Mouse (Mus musculus) heart, postnatal 0 days (tissue): ENCODE data around the gene Unc5cl. TPM values are rescaled to one million over a fixed set of nuclear protein-coding genes. Genes with fewer than 3 reads are reported as not detected.
A peak's percentile ranks its signal among the peaks of the same experiment; 100 is the strongest.

ENCODE experiments used
- ATAC-seq: fragments of 200-750 bp; cut with Nextera tagmentation; 2 replicates; pipeline ENCODE4 v1.8.0; 2017; ENCODE audit warnings: low read depth, moderate number of reproducible peaks, moderate library complexity; ENCODE audit not compliant: insufficient read depth
- DNase-seq: peaks from one replicate; pipeline ENCODE4 v3.0.0-alpha.2; 2016; ENCODE audit warnings: low spot score
- H3K27ac ChIP-seq: fragments of 300-500 bp; sonication (generic); 2 replicates; pipeline ENCODE4 v1.5.1; 2014; ENCODE audit warnings: low read depth, mild to moderate bottlenecking
- H3K27me3 ChIP-seq: fragments of 300-500 bp; sonication (generic); 2 replicates; pipeline ENCODE4 v1.6.1; 2014; ENCODE audit warnings: low read length, mixed read lengths; ENCODE audit not compliant: control insufficient read depth, insufficient read depth
- H3K36me3 ChIP-seq: fragments of 300-500 bp; sonication (generic); replicated peaks from 2 replicates; pipeline ENCODE4 v1.6.1; 2014; ENCODE audit warnings: low read length, mixed read lengths; ENCODE audit not compliant: control insufficient read depth, insufficient read depth
- H3K4me1 ChIP-seq: fragments of 300-500 bp; sonication (generic); 2 replicates; pipeline ENCODE4 v1.6.1; 2014; ENCODE audit warnings: antibody characterized with exemption; ENCODE audit not compliant: control insufficient read depth, insufficient read depth
- H3K4me2 ChIP-seq: fragments of 300-500 bp; sonication (generic); 2 replicates; pipeline ENCODE4 v1.6.1; 2014; ENCODE audit warnings: low read depth, mild to moderate bottlenecking, low read length, moderate library complexity
- H3K4me3 ChIP-seq: fragments of 300-500 bp; sonication (generic); 2 replicates; pipeline ENCODE4 v1.5.1; 2014; ENCODE audit warnings: low read depth, low read length
- H3K9ac ChIP-seq: fragments of 300-500 bp; sonication (generic); replicated peaks from 2 replicates; pipeline ENCODE4 v1.6.1; 2014; ENCODE audit warnings: low read depth, low read length, mixed read lengths
- H3K9me3 ChIP-seq: fragments of 300-500 bp; sonication (generic); replicated peaks from 2 replicates; pipeline ENCODE4 v1.6.1; 2016; ENCODE audit warnings: low read length; ENCODE audit not compliant: control insufficient read depth
- CTCF ChIP-seq: IDR thresholded peaks from 2 replicates; pipeline ENCODE4 v1.5.1; 2016; ENCODE audit warnings: antibody characterized with exemption, control low read depth, low read depth
- EP300 ChIP-seq: IDR thresholded peaks from 2 replicates; pipeline ENCODE4 v1.6.1; 2016; ENCODE audit warnings: antibody characterized with exemption, low read depth
- WGBS: fragments of 180-500 bp; shearing (Covaris S2); extraction: QIAGEN DNeasy Blood & Tissue Kit; methylation state at CpG from one replicate; pipeline ENCODE4 v1.1.7; 2014; 5-methylcytosine and 5-hydroxymethylcytosine counted together
- polyA plus RNA-seq: library from polyadenylated mRNA; unstranded; fragments of >200 nt; fragmentation: Nextera tagmentation; extraction: Ambion mirVana; gene quantifications from 2 replicates; pipeline ENCODE4 v1.2.1, GENCODE M21; 2015
- total RNA-seq: library from RNA; depleted of rRNA; stranded (reverse); fragments of >200 nt; gene quantifications from 2 replicates; pipeline ENCODE4 v1.2.3, GENCODE M21; 2014; ENCODE audit warnings: low replicate concordance

The Unc5cl gene
- total and polyA plus RNA-seq, 2 experiments from 2014 or later, result not detected

- no peak overlapping the region; the same call in 1 of the 2 replicates for H3K4me3 ChIP-seq
- TF ChIP-seq CTCF, result no peak
- TF ChIP-seq EP300, result peak; percentile 42; the same call in 1 of the 2 replicates
- H3K27ac ChIP-seq, result peak overlapping the region; percentile 86
- peak overlapping the region; percentile 45 for H3K4me2 ChIP-seq
- H3K9me3 ChIP-seq, result no peaks in the 10 kb centered on the region
- DNase-seq (peak; percentile 52), ATAC-seq (peak; percentile 58; the same call in 1 of the 2 replicates)
- H3K27me3 ChIP-seq, result no peaks in the 10 kb centered on the region
- peak overlapping the region; percentile 38 for H3K9ac ChIP-seq
- peaks cover 57% of the 10 kb centered on the region for H3K4me1 ChIP-seq
- H3K36me3 ChIP-seq, result peaks cover 27% of the 10 kb centered on the region
- WGBS, result 29% methylated on average over 13 of the region's 13 CpGs
These were observed 27.5 kb upstream of the Unc5cl start for GRCm38 (mm10) chr17:48426991-48427750.

- ATAC-seq, result no peak
- Histone ChIP-seq H3K9ac (no peak overlapping the region), H3K27ac (peak overlapping the region; percentile 86), H3K36me3 (peaks cover 19% of the 10 kb centered on the region), H3K4me3 (no peak overlapping the region), H3K27me3 (no peaks in the 10 kb centered on the region), H3K4me2 (peak overlapping the region; percentile 60; the same call in 1 of the 2 replicates), H3K4me1 (peaks cover 61% of the 10 kb centered on the region), H3K9me3 (no peaks in the 10 kb centered on the region)
- no peak for TF ChIP-seq CTCF
- TF ChIP-seq EP300, result no peak
- 43% methylated on average over 11 of the region's 11 CpGs for WGBS
- DNase-seq, result no peak
These were observed 26.7 kb upstream of the Unc5cl start for GRCm38 (mm10) chr17:48427852-48428530.

GRCm38 (mm10) chr17:48430394-48430793 is 24.3 kb upstream of the Unc5cl start:
- H3K4me2 ChIP-seq, result peak overlapping the region; percentile 60
- H3K27ac ChIP-seq, result peak overlapping the region; percentile 98
- H3K4me1 ChIP-seq, result peaks cover 56% of the 10 kb centered on the region
- no peaks in the 10 kb centered on the region for H3K9me3 ChIP-seq
- ATAC-seq (peak; percentile 52), DNase-seq (peak; percentile 83)
- H3K9ac ChIP-seq, result peak overlapping the region; percentile 79
- H3K4me3 ChIP-seq, result peak overlapping the region; percentile 51
- H3K36me3 ChIP-seq, result no peaks in the 10 kb centered on the region
- 8% methylated on average over 5 of the region's 5 CpGs for WGBS
- H3K27me3 ChIP-seq, result no peaks in the 10 kb centered on the region
- TF ChIP-seq CTCF, result no peak
- no peak for TF ChIP-seq EP300

- no peaks in the 10 kb centered on the region for H3K36me3 ChIP-seq
- H3K27ac ChIP-seq, result peak overlapping the region; percentile 98
- H3K4me2 ChIP-seq, result peak overlapping the region; percentile 60
- 39% methylated on average over 5 of the region's 5 CpGs for WGBS
- DNase-seq, result no peak
- no peaks in the 10 kb centered on the region for H3K9me3 ChIP-seq
- no peak for ATAC-seq
- H3K9ac ChIP-seq, result peak overlapping the region; percentile 79
- H3K27me3 ChIP-seq, result no peaks in the 10 kb centered on the region
- peak overlapping the region; percentile 51 for H3K4me3 ChIP-seq
- TF ChIP-seq CTCF (no peak), EP300 (no peak)
- peaks cover 56% of the 10 kb centered on the region for H3K4me1 ChIP-seq
These were observed 23.6 kb upstream of the Unc5cl start for GRCm38 (mm10) chr17:48431054-48431453.

- Histone ChIP-seq H3K27ac (peak within 1 kb of the TSS; percentile 98), H3K36me3 (no peaks in the 10 kb centered on the region), H3K9ac (peak within 1 kb of the TSS; percentile 79), H3K4me2 (peak within 1 kb of the TSS; percentile 60), H3K4me3 (peak within 1 kb of the TSS; percentile 51), H3K4me1 (peaks cover 58% of the 10 kb centered on the region), H3K9me3 (no peaks in the 10 kb centered on the region), H3K27me3 (no peaks in the 10 kb centered on the region)
- DNase-seq, result peak; percentile 86
- ATAC-seq, result peak; percentile 81
- 27% methylated on average over 16 of the region's 16 CpGs for WGBS
- peak; percentile 81 for TF ChIP-seq EP300
- TF ChIP-seq CTCF, result no peak
These were observed 22.3 kb upstream of the Unc5cl start, which contains the start of gene Apobec2 for GRCm38 (mm10) chr17:48432158-48432980. Gene Apobec2 (minus strand): TSS chr17:48432930.
